Mouse (Mus musculus): ENCODE data around the gene Atp10b. TPM values are rescaled to one million over a fixed set of nuclear protein-coding genes. Genes with fewer than 3 reads are reported as not detected.
"Not testable (repeated sequence)": the region's sequence is repeated elsewhere in the genome, so short reads cannot be mapped to it uniquely, and the experiment has no call there.

Gene Atp10b
- polyA plus RNA-seq (2016; fragmentation: Nextera tagmentation; extraction: Ambion mirVana) = 0.23 and 0.35 TPM in 2 replicates

- Histone ChIP-seq H3K36me3 (no peaks in the 10 kb centered on the region), H3K4me2 (no peak within 1 kb of the TSS), H3K9ac (replicated peaks) (no peak within 1 kb of the TSS), H3K4me3 (replicated peaks) (no peak within 1 kb of the TSS), H3K4me1 (replicated peaks) (no peaks in the 10 kb centered on the region), H3K27me3 (no peaks in the 10 kb centered on the region), H3K27ac (no peak within 1 kb of the TSS), H3K9me3 (no peaks in the 10 kb centered on the region)
- no peak for ATAC-seq (ENCODE audit: insufficient number of reproducible peaks, insufficient read depth, low FRiP score, low TSS enrichment, low read depth)
- WGBS = 63% methylated on average over 1 of the region's 1 CpGs
Observed at GRCm38 (mm10) chr11:43149577-43149976, at the start of gene Atp10b. Gene Atp10b (plus strand): TSS chr11:43149877.

- no peak for ATAC-seq (ENCODE audit: insufficient number of reproducible peaks, insufficient read depth, low FRiP score, low TSS enrichment, low read depth)
- H3K9me3 ChIP-seq = no peaks in the 10 kb centered on the region
Observed at GRCm38 (mm10) chr11:43101357-43101756, 48.3 kb upstream of the Atp10b start.

GRCm38 (mm10) chr11:43125908-43126477 is 23.7 kb upstream of the Atp10b start:
- no peak overlapping the region for H3K4me3 ChIP-seq (replicated peaks)
- 75% methylated on average over 4 of the region's 4 CpGs for WGBS
- peaks cover 4% of the 10 kb centered on the region; the same call in 1 of the 2 replicates for H3K9me3 ChIP-seq
- no peaks in the 10 kb centered on the region for H3K36me3 ChIP-seq
- H3K4me1 ChIP-seq (replicated peaks) = no peaks in the 10 kb centered on the region
- no peak overlapping the region for H3K4me2 ChIP-seq
- H3K27me3 ChIP-seq = no peaks in the 10 kb centered on the region
- no peak overlapping the region for H3K27ac ChIP-seq
- no peak overlapping the region for H3K9ac ChIP-seq (replicated peaks)
- ATAC-seq (ENCODE audit: insufficient number of reproducible peaks, insufficient read depth, low FRiP score, low TSS enrichment, low read depth) = no peak

More at GRCm38 (mm10) chr11:43101357-43101756, 48.3 kb upstream of the Atp10b start:
- Histone ChIP-seq H3K4me1 (replicated peaks) (no peaks in the 10 kb centered on the region), H3K27ac (no peak overlapping the region), H3K27me3 (no peaks in the 10 kb centered on the region), H3K4me2 (no peak overlapping the region), H3K36me3 (no peaks in the 10 kb centered on the region), H3K9ac (replicated peaks) (no peak overlapping the region), H3K4me3 (replicated peaks) (no peak overlapping the region)
- WGBS = 78% methylated on average over 1 of the region's 1 CpGs

DNA sequence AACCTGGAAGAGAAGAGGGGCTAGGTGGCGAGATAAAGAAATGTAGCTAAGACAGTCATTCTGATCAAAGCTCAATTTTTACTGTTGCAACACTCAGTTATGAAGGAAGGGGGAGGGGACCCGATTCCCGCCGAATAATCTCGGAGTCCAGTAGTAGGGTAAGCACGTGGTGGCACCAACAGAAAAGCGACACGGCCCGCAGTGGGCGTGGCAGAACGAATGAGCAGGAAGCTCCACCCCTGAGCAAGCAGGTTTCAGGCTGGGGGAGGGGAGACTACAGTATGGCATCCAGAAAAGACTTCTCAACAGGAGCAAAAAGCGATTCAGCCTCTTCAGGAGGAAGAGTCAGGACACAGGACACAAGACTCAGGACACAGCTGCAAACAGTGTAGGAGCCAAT is 23.1 kb upstream of the Atp10b start:
- 83% methylated on average over 12 of the region's 12 CpGs for WGBS

GRCm38 (mm10) chr11:43141296-43141695 is 8.4 kb upstream of the Atp10b start:
- no peak overlapping the region for H3K4me3 ChIP-seq (replicated peaks)
- H3K9me3 ChIP-seq = no peaks in the 10 kb centered on the region
- no peak for ATAC-seq (ENCODE audit: insufficient number of reproducible peaks, insufficient read depth, low FRiP score, low TSS enrichment, low read depth)
- H3K27me3 ChIP-seq = no peaks in the 10 kb centered on the region
- no peak overlapping the region for H3K4me2 ChIP-seq
- 77% methylated on average over 1 of the region's 1 CpGs for WGBS
- no peak overlapping the region for H3K9ac ChIP-seq (replicated peaks)
- no peaks in the 10 kb centered on the region for H3K4me1 ChIP-seq (replicated peaks)
- H3K36me3 ChIP-seq = no peaks in the 10 kb centered on the region
- H3K27ac ChIP-seq = no peak overlapping the region

More for the DNA sequence above, 23.1 kb upstream of the Atp10b start:
- not testable (repeated sequence) for H3K27ac ChIP-seq; ATAC-seq (ENCODE audit: insufficient number of reproducible peaks, insufficient read depth, low FRiP score, low TSS enrichment, low read depth); H3K27me3 ChIP-seq; H3K9me3 ChIP-seq; H3K4me3 ChIP-seq (replicated peaks); H3K4me1 ChIP-seq (replicated peaks); H3K9ac ChIP-seq (replicated peaks); H3K36me3 ChIP-seq; H3K4me2 ChIP-seq

DNA sequence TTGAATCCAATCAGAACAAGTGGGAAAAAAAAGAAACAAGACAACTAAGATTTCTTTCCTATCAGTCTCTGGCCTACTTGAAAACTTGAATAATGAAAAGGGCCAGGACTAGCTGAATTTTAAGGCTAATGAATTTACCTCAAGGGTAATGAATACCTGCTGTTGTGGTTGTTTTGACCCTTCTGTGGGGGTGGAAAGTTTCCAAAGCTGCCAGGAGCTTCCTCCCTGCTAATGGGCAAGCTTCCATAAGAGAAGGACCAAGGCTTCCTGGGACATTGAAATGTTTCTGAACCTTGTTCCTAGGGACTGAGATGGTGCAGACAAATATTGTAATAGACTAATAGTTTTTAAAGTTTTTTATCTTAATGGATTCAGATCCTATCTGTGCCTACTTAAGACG is 6.9 kb upstream of the Atp10b start:
- H3K27me3 ChIP-seq = no peaks in the 10 kb centered on the region
- WGBS = 86% methylated on average over 1 of the region's 1 CpGs

DNA sequence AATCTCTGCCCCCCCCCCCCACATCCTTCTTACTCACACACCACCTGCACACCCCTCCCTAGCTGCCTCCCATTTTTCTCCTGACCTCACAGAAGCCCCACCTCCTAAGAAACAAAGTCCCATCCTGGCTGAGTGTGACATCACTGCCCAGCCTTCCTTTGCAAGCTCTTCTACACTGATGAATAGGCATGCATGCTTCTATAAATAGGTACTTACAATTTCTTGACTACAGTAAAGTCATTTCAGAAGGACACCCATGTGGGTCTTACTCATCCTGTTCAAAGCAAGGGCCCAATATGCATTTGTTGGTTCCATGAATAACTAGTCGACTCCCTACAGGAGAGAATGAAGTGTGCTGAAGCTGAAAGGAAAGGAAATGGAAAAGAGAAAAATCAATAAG is 5.5 kb upstream of the Atp10b start:
- Histone ChIP-seq H3K4me1 (replicated peaks) (no peaks in the 10 kb centered on the region), H3K36me3 (no peaks in the 10 kb centered on the region), H3K27me3 (no peaks in the 10 kb centered on the region), H3K4me3 (replicated peaks) (no peak overlapping the region), H3K9me3 (no peaks in the 10 kb centered on the region), H3K9ac (replicated peaks) (no peak overlapping the region), H3K27ac (no peak overlapping the region), H3K4me2 (no peak overlapping the region)
- 90% methylated on average over 1 of the region's 1 CpGs for WGBS
- no peak for ATAC-seq (ENCODE audit: insufficient number of reproducible peaks, insufficient read depth, low FRiP score, low TSS enrichment, low read depth)

More for the DNA sequence above, 6.9 kb upstream of the Atp10b start:
- Histone ChIP-seq H3K4me1 (replicated peaks) (no peaks in the 10 kb centered on the region), H3K9me3 (no peaks in the 10 kb centered on the region), H3K4me2 (no peak overlapping the region), H3K36me3 (no peaks in the 10 kb centered on the region), H3K4me3 (replicated peaks) (no peak overlapping the region), H3K9ac (replicated peaks) (no peak overlapping the region), H3K27ac (no peak overlapping the region)
- no peak for ATAC-seq (ENCODE audit: insufficient number of reproducible peaks, insufficient read depth, low FRiP score, low TSS enrichment, low read depth)

DNA sequence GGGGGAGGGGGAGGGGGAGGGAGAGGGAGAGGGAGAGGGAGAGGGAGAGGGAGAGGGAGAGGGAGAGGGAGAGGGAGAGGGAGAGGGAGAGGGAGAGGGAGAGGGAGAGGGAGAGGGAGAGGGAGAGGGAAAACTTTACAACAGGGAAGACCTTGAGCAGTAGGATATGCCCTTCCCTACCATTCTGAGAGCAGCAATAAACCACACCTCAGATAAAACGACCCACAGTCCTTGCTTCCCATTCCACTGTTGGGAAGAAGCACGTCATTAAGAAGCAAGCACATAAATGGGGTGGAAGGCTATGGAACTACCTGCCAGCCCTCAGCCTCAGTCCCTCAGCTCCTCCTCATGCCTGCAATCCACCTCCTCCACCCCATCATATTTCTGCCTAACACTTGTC is 4.8 kb upstream of the Atp10b start:
- H3K9ac ChIP-seq (replicated peaks); H3K4me2 ChIP-seq; ATAC-seq (ENCODE audit: insufficient number of reproducible peaks, insufficient read depth, low FRiP score, low TSS enrichment, low read depth); H3K27me3 ChIP-seq; H3K27ac ChIP-seq; H3K9me3 ChIP-seq; H3K36me3 ChIP-seq; H3K4me1 ChIP-seq (replicated peaks); H3K4me3 ChIP-seq (replicated peaks): not testable (repeated sequence)
- whole genome bisulfite sequencing = 41% methylated on average over 2 of the region's 2 CpGs

- Histone ChIP-seq H3K4me1 (replicated peaks) (no peaks in the 10 kb centered on the region), H3K9me3 (no peaks in the 10 kb centered on the region), H3K36me3 (no peaks in the 10 kb centered on the region), H3K27ac (no peak overlapping the region), H3K4me3 (replicated peaks) (no peak overlapping the region), H3K27me3 (no peaks in the 10 kb centered on the region), H3K4me2 (no peak overlapping the region), H3K9ac (replicated peaks) (no peak overlapping the region)
- no peak for ATAC-seq (ENCODE audit: insufficient number of reproducible peaks, insufficient read depth, low FRiP score, low TSS enrichment, low read depth)
- 52% methylated on average over 2 of the region's 2 CpGs for WGBS
Observed at GRCm38 (mm10) chr11:43147380-43147779, 2.3 kb upstream of the Atp10b start.

- H3K27me3 ChIP-seq = no peaks in the 10 kb centered on the region
- H3K4me1 ChIP-seq (replicated peaks) = no peaks in the 10 kb centered on the region
- H3K4me2 ChIP-seq = no peak overlapping the region
- no peak overlapping the region for H3K27ac ChIP-seq
- ATAC-seq (ENCODE audit: insufficient number of reproducible peaks, insufficient read depth, low FRiP score, low TSS enrichment, low read depth) = no peak
- no peaks in the 10 kb centered on the region for H3K36me3 ChIP-seq
- WGBS = 81% methylated on average over 1 of the region's 1 CpGs
- H3K4me3 ChIP-seq (replicated peaks) = no peak overlapping the region
- no peaks in the 10 kb centered on the region for H3K9me3 ChIP-seq
- H3K9ac ChIP-seq (replicated peaks) = no peak overlapping the region
Observed at GRCm38 (mm10) chr11:43148341-43148740, 1.3 kb upstream of the Atp10b start.

- Histone ChIP-seq H3K4me3 (replicated peaks) (no peak overlapping the region), H3K27me3 (no peaks in the 10 kb centered on the region), H3K9me3 (no peaks in the 10 kb centered on the region), H3K27ac (no peak overlapping the region), H3K36me3 (no peaks in the 10 kb centered on the region), H3K4me1 (replicated peaks) (no peaks in the 10 kb centered on the region), H3K4me2 (no peak overlapping the region), H3K9ac (replicated peaks) (no peak overlapping the region)
- ATAC-seq (ENCODE audit: insufficient number of reproducible peaks, insufficient read depth, low FRiP score, low TSS enrichment, low read depth) = no peak
- 81% methylated on average over 1 of the region's 1 CpGs for WGBS
Observed at GRCm38 (mm10) chr11:43155004-43155403, 5.3 kb downstream of the Atp10b start.

DNA sequence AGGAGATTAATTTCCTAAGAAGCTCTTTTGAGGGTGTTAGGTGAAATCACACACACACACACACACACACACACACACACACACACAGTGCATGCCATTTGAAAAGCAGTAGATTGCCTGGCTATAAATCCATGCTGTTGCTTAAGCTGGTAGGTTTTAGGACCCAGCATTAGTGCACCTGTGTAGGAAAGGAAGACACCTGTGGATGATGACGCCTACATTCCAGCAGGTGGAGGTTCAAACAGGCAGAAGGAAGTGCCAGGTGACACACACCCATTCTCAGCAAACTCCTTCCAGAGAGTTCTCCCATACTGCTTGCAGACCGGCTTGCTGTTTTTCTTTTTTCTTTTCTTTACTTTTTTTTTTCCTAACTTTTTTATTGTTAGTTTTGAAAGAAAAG is 5.7 kb downstream of the Atp10b start:
- Histone ChIP-seq H3K9ac (replicated peaks) (no peak overlapping the region), H3K9me3 (no peaks in the 10 kb centered on the region), H3K4me3 (replicated peaks) (no peak overlapping the region), H3K4me2 (no peak overlapping the region), H3K36me3 (no peaks in the 10 kb centered on the region), H3K27me3 (no peaks in the 10 kb centered on the region), H3K27ac (no peak overlapping the region), H3K4me1 (replicated peaks) (0 out of 2 replicates have a peak, but pooled peaks cover 2% of the 10 kb centered on the region)
- 69% methylated on average over 2 of the region's 2 CpGs for WGBS
- ATAC-seq (ENCODE audit: insufficient number of reproducible peaks, insufficient read depth, low FRiP score, low TSS enrichment, low read depth) = no peak

All from limb, embryonic 12.5 days (tissue).